8 mouse cellular contexts compared by ENCODE assay signal in genomic region chr3:94932809-94933564, GRCm38 (mm10). TPM values are rescaled to one million over a fixed set of nuclear protein-coding genes. Genes with fewer than 3 reads are reported as not detected.
DNase-seq lines count a peak whose midpoint lies in the region; ATAC-seq lines count a peak whose summit lies in the region.

Gene Selenbp1 (plus strand): TSS chr3:94933056.

- no peaks in the 10 kb centered on the region for H3K27me3 ChIP-seq in forebrain, embryonic 12.5 days
- H3K27me3 ChIP-seq in heart, embryonic 14.5 days (ENCODE audit: control insufficient read depth, insufficient read depth, low read length): no peaks in the 10 kb centered on the region
- no peaks in the 10 kb centered on the region for H3K27me3 ChIP-seq in liver, embryonic 11.5 days (replicated peaks; ENCODE audit: control insufficient read depth, insufficient read depth, low read length)

- H3K9me3 ChIP-seq in forebrain, embryonic 12.5 days: no peaks in the 10 kb centered on the region
- H3K9me3 ChIP-seq in heart, embryonic 14.5 days (ENCODE audit: control insufficient read depth, low read length): no peaks in the 10 kb centered on the region
- no peaks in the 10 kb centered on the region for H3K9me3 ChIP-seq in liver, embryonic 11.5 days (ENCODE audit: control insufficient read depth, low read length)

- peak within 1 kb of the TSS; percentile 72 for H3K27ac ChIP-seq in brown adipose tissue, adult 24 weeks (replicated peaks; ENCODE audit: low read depth, low read length)
- peak within 1 kb of the TSS; percentile 56; the same call in 1 of the 2 replicates for H3K27ac ChIP-seq in forebrain, embryonic 12.5 days
- H3K27ac ChIP-seq in heart, embryonic 14.5 days (replicated peaks in 1 of 2; ENCODE audit: control insufficient read depth in 1 of 2, insufficient read depth in 1 of 2, low read depth in 2 of 2, low read length in 2 of 2): peak within 1 kb of the TSS; percentile 93 to 94
- H3K27ac ChIP-seq in liver, embryonic 11.5 days (ENCODE audit: low read depth, low read length): peak within 1 kb of the TSS; percentile 86

- peak within 1 kb of the TSS; percentile 70 for H3K4me3 ChIP-seq in brown adipose tissue, adult 24 weeks (ENCODE audit: insufficient read depth, low read depth, low read length)
- H3K4me3 ChIP-seq in forebrain, embryonic 12.5 days (replicated peaks): peak within 1 kb of the TSS; percentile 11; the same call in 1 of the 2 replicates
- peak within 1 kb of the TSS; percentile 44 to 56 for H3K4me3 ChIP-seq in heart, embryonic 14.5 days (ENCODE audit: control insufficient read depth in 1 of 2, insufficient read depth in 1 of 2, low read depth in 1 of 2, low read length in 2 of 2)
- peak within 1 kb of the TSS; percentile 48 for H3K4me3 ChIP-seq in liver, embryonic 11.5 days (ENCODE audit: low read depth, low read length)

- no peaks in the 10 kb centered on the region for H3K36me3 ChIP-seq in forebrain, embryonic 12.5 days (replicated peaks)
- no peaks in the 10 kb centered on the region for H3K36me3 ChIP-seq in heart, embryonic 14.5 days (ENCODE audit: control insufficient read depth, insufficient read depth, low read length)
- H3K36me3 ChIP-seq in liver, embryonic 11.5 days (ENCODE audit: control insufficient read depth, insufficient read depth, low read length): no peaks in the 10 kb centered on the region

- peak within 1 kb of the TSS; percentile 43 for H3K4me2 ChIP-seq in forebrain, embryonic 12.5 days
- H3K4me2 ChIP-seq in heart, embryonic 14.5 days (ENCODE audit: low read length): peak within 1 kb of the TSS; percentile 73
- H3K4me2 ChIP-seq in liver, embryonic 11.5 days: peak within 1 kb of the TSS; percentile 73

- 33% methylated on average over 16 of the region's 16 CpGs for WGBS in forebrain, embryonic 12.5 days
- 7% methylated on average over 16 of the region's 16 CpGs for WGBS in heart, embryonic 14.5 days
- 13% methylated on average over 16 of the region's 16 CpGs for WGBS in liver, embryonic 11.5 days

- no peaks in the 10 kb centered on the region for H3K4me1 ChIP-seq in brown adipose tissue, adult 24 weeks (ENCODE audit: control insufficient read depth, insufficient read depth, insufficient read length, low read length)
- H3K4me1 ChIP-seq in forebrain, embryonic 12.5 days: peaks cover 11% of the 10 kb centered on the region
- peaks cover 8 to 12% of the 10 kb centered on the region in 2 experiments for H3K4me1 ChIP-seq in heart, embryonic 14.5 days (ENCODE audit: control insufficient read depth in 2 of 2, insufficient read depth in 2 of 2, low read length in 2 of 2)
- H3K4me1 ChIP-seq in liver, embryonic 11.5 days (replicated peaks; ENCODE audit: control insufficient read depth, insufficient read depth, low read length): peaks cover 22% of the 10 kb centered on the region

- peak; percentile 19 for DNase-seq in CD4-positive helper T cell, adult 2 months (ENCODE audit: low read depth, low spot score)
- DNase-seq in kidney, postnatal 14 days: peak; percentile 95
- DNase-seq in liver, embryonic 11.5 days (ENCODE audit: low spot score): peak; percentile 83
- DNase-seq in monocyte, adult 2 months (ENCODE audit: low read depth in 1 of 2, low spot score in 2 of 2): peak; percentile 53 to 65
- peak; percentile 71 to 77 for DNase-seq in spleen, postnatal 36 days (ENCODE audit: low spot score in 2 of 2)

- ATAC-seq in forebrain, embryonic 12.5 days (ENCODE audit: low FRiP score): peak; percentile 87
- peak; percentile 87 for ATAC-seq in heart, embryonic 14.5 days (ENCODE audit: insufficient number of reproducible peaks, insufficient read depth, low FRiP score, low read depth)
- ATAC-seq in liver, embryonic 11.5 days (replicated peaks; ENCODE audit: low FRiP score): peak; percentile 84

- no peak within 1 kb of the TSS for H3K9ac ChIP-seq in forebrain, embryonic 12.5 days
- peak within 1 kb of the TSS; percentile 71 for H3K9ac ChIP-seq in heart, embryonic 14.5 days (ENCODE audit: low read length)
- peak within 1 kb of the TSS; percentile 68 for H3K9ac ChIP-seq in liver, embryonic 11.5 days (ENCODE audit: low read depth, low read length)

RNA-seq across cellular contexts. Expression of gene Selenbp1, which starts in this region (rescaled TPM):
- polyA plus RNA-seq in brown adipose tissue, adult 24 weeks (2012; ENCODE audit: insufficient read depth, insufficient read length, missing spikeins): 51.0 and 61.7 TPM in 2 replicates
- 5.5 and 5.9 TPM in 2 replicates for polyA plus RNA-seq in forebrain, embryonic 12.5 days (2016; fragmentation: Nextera tagmentation; extraction: Ambion mirVana)
- 71.7 and 74.5 TPM in 2 replicates for polyA plus RNA-seq in heart, embryonic 14.5 days (2014; fragmentation: Nextera tagmentation; extraction: Ambion mirVana)
- polyA plus RNA-seq in liver, embryonic 11.5 days (2014; fragmentation: Nextera tagmentation; extraction: Ambion mirVana): 68.2 and 82.0 TPM in 2 replicates

Comparison
In these comparisons a context has a peak if more than half of its experiments do, and no peak if none do; other contexts are left out.
1. Peak in every context shown above with its lines: DNase-seq, ATAC-seq, H3K4me3 ChIP-seq and H3K27ac ChIP-seq.
2. DNase-seq: peak in every context shown above with its lines; median percentile 95 in kidney, postnatal 14 days; 83 in liver, embryonic 11.5 days; 74 in spleen, postnatal 36 days; 59 in monocyte, adult 2 months; 19 in CD4-positive helper T cell, adult 2 months.
3. H3K4me3 ChIP-seq: peak in every context shown above with its lines; median percentile 70 in brown adipose tissue, adult 24 weeks; 50 in heart, embryonic 14.5 days; 48 in liver, embryonic 11.5 days; 11 in forebrain, embryonic 12.5 days.